Mouse (Mus musculus): ENCODE data around the gene Hoxd4. TPM values are rescaled to one million over a fixed set of nuclear protein-coding genes. Genes with fewer than 3 reads are reported as not detected.

Hoxd4 gene
- polyA plus RNA-seq, 1 experiment from 2014 or later, result 0.15 TPM

DNA sequence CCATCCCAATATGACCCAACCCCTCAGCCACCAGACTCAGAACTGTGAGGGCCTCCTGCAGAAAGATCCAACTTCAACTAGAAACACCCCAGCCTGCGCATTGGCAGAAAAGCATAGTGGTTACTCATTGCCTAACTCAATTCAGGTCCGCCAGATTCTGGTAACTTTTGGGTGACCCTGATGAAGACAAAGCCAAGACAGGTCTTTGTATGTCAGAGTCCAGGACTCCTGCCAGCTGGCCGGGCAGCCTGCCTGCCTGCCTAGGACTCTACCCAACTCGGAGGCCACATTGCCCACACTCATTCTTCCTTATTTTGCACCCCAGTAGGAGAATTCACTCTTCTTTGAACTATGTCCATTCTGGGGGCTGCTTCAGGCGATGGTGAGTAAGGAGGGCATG lies 14.8 kb downstream of the Hoxd4 start, which contains the start of gene Gm28230:
Gene Gm28230, plus strand, starts transcription at position 178 of the 400 bp plus-strand sequence.
- no peak within 1 kb of the TSS for H3K27ac ChIP-seq
- H3K9ac ChIP-seq, result no peak within 1 kb of the TSS
- peaks cover 9% of the 10 kb centered on the region for H3K4me1 ChIP-seq (replicated peaks)
- 13% methylated on average over 5 of the region's 5 CpGs for WGBS
- H3K4me2 ChIP-seq, result peak within 1 kb of the TSS; percentile 55
- no peak for ATAC-seq (replicated peaks; ENCODE audit: insufficient number of reproducible peaks, insufficient read depth, low FRiP score, low read depth)
- no peaks in the 10 kb centered on the region for H3K9me3 ChIP-seq (replicated peaks)
- H3K36me3 ChIP-seq, result no peaks in the 10 kb centered on the region
- H3K4me3 ChIP-seq, result peak within 1 kb of the TSS; percentile 35
- H3K27me3 ChIP-seq, result peaks cover 98% of the 10 kb centered on the region

DNA sequence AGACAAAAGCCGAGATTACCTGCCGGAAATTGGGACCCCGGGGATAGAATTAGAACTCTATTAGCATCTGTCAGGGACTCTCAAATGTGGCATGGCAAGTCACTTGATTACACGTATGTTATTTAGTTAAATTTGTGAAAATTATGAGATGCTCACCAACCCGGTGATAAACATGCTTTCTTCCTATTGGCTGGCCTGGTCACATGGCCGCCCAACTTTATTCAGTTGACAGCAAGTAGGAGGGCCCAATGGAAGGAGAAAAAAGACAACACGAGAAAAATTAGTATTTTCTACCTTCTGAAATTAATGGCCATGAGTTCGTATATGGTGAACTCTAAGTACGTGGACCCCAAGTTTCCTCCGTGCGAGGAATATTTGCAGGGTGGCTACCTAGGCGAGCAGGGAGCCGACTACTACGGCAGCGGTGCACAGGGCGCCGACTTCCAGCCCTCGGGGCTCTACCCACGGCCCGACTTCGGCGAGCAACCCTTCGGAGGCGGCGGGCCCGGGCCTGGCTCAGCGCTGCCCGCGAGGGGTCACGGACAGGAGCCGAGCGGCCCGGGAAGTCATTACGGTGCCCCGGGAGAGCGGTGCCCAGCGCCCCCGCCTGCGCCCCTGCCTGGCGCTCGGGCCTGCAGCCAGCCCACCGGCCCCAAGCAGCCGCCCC lies 15.4 kb downstream of the Hoxd4 start:
- ATAC-seq (replicated peaks; ENCODE audit: insufficient number of reproducible peaks, insufficient read depth, low FRiP score, low read depth), result no peak
- peak overlapping the region; percentile 35 for H3K4me3 ChIP-seq
- no peak overlapping the region for H3K9ac ChIP-seq
- peak overlapping the region; percentile 55 for H3K4me2 ChIP-seq
- WGBS, result 2% methylated on average over 43 of the region's 43 CpGs
- H3K4me1 ChIP-seq (replicated peaks), result peaks cover 9% of the 10 kb centered on the region
- H3K36me3 ChIP-seq, result no peaks in the 10 kb centered on the region
- H3K9me3 ChIP-seq (replicated peaks), result no peaks in the 10 kb centered on the region
- H3K27me3 ChIP-seq, result peaks cover 98% of the 10 kb centered on the region
- H3K27ac ChIP-seq, result no peak overlapping the region

DNA sequence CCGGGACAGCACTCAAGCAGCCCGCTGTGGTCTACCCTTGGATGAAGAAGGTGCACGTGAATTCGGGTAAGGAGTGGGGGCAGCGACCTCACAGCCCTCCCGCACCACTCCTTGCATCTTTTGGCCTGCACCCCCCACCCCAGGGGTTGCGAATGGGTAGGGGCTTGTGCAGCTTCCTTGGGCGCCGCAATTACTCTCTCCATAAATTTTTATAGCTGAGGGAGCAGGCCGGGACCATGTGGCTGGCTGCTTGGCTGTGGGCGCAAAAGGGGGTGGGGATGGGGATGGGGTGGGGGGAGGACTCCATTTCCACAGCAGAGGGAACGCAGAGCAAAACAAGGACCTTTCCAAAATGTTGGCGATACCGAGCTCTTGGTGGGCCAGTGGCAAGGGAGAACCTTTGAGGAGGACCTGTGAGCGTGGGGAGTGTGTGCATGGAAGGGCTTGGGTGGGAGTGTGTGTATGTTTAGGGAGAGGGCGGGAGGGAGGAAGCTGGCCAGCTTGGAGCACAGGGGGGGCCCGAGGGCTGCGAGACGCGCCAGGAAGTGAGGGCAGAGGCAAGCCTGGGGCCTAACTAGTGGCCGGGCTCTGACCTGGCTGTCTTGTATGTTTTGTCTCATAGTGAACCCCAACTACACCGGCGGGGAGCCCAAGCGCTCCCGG lies 16.0 kb downstream of the Hoxd4 start:
- WGBS, result 1% methylated on average over 25 of the region's 25 CpGs
- peaks cover 14% of the 10 kb centered on the region for H3K4me1 ChIP-seq (replicated peaks)

DNA sequence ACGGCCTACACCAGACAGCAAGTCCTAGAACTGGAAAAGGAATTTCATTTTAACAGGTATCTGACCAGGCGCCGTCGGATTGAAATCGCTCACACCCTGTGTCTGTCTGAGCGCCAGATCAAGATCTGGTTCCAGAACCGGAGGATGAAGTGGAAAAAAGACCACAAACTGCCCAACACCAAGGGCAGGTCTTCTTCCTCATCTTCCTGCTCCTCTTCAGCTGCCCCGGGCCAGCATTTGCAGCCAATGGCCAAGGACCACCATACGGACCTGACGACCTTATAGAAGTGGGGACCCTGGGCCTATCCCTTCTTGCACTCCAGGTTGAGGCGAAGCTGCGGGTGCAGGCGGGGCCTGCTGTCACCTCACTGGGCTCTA lies 16.6 kb downstream of the Hoxd4 start:
- H3K27ac ChIP-seq, result no peak overlapping the region
- no peaks in the 10 kb centered on the region for H3K9me3 ChIP-seq (replicated peaks)
- H3K27me3 ChIP-seq, result peaks cover 98% of the 10 kb centered on the region
- H3K4me3 ChIP-seq, result 0 out of 2 replicates have a peak overlapping the region, but pooled peaks have one; percentile 35
- no peak for ATAC-seq (replicated peaks; ENCODE audit: insufficient number of reproducible peaks, insufficient read depth, low FRiP score, low read depth)
- no peak overlapping the region for H3K4me2 ChIP-seq
- no peaks in the 10 kb centered on the region for H3K36me3 ChIP-seq
- peaks cover 16% of the 10 kb centered on the region for H3K4me1 ChIP-seq (replicated peaks)
- H3K9ac ChIP-seq, result no peak overlapping the region
- WGBS, result 19% methylated on average over 13 of the region's 13 CpGs

More for the DNA sequence above, 16.0 kb downstream of the Hoxd4 start:
- Histone ChIP-seq H3K9me3 (replicated peaks) (no peaks in the 10 kb centered on the region), H3K4me3 (peak overlapping the region; percentile 35), H3K9ac (no peak overlapping the region), H3K27me3 (peaks cover 98% of the 10 kb centered on the region), H3K36me3 (no peaks in the 10 kb centered on the region), H3K27ac (no peak overlapping the region), H3K4me2 (peak overlapping the region; percentile 55)
- no peak for ATAC-seq (replicated peaks; ENCODE audit: insufficient number of reproducible peaks, insufficient read depth, low FRiP score, low read depth)

DNA sequence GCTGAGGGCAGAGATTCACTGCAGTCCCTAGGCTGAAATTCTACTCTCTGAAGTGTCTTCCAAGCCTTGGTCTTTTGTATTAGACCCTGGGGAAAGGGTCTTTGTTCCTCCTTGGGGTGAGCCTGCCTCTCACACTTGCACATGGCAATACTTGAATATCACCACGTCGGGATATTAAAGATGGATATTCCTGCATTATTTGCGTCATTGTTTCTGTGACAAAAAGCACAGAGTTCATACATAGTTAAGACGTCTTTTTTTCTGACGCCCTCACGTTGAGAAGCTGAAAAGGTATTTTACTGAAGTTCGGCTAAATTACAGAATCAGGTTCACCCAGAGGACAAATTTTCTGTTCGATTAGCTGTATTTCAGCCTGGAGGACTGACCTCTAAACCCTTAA lies 18.6 kb downstream of the Hoxd4 start:
- no peaks in the 10 kb centered on the region for H3K9me3 ChIP-seq (replicated peaks)

DNA sequence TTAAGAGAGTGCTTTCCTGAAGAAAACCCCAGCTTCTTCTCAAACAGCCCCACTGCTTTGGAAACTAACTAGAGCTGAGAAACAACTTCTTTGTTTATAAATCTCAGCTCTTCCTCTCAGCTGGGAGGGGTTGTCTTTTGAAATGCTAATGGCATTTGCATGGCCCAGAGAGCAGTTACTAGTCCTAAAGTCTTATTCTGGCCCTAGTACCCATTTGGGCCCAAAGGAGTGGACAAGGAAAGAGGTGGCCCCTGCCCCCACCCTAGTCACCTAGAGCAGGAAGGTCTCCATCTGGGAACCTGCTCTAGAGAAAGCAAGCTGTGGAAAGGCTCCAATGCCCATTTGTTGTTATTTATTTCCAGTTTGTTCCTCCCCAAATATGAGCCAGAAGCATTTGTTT lies 19.3 kb downstream of the Hoxd4 start:
- H3K4me2 ChIP-seq, result no peak overlapping the region
- no peak for ATAC-seq (replicated peaks; ENCODE audit: insufficient number of reproducible peaks, insufficient read depth, low FRiP score, low read depth)
- no peak overlapping the region for H3K9ac ChIP-seq
- peaks cover 97% of the 10 kb centered on the region for H3K27me3 ChIP-seq
- H3K4me1 ChIP-seq (replicated peaks), result peaks cover 20% of the 10 kb centered on the region
- H3K27ac ChIP-seq, result no peak overlapping the region
- H3K4me3 ChIP-seq, result no peak overlapping the region
- no peaks in the 10 kb centered on the region for H3K36me3 ChIP-seq
- H3K9me3 ChIP-seq (replicated peaks), result no peaks in the 10 kb centered on the region

More for the DNA sequence above, 18.6 kb downstream of the Hoxd4 start:
- Histone ChIP-seq H3K27ac (no peak overlapping the region), H3K4me2 (no peak overlapping the region), H3K4me1 (replicated peaks) (peaks cover 16% of the 10 kb centered on the region), H3K9ac (no peak overlapping the region), H3K36me3 (no peaks in the 10 kb centered on the region), H3K4me3 (no peak overlapping the region), H3K27me3 (peaks cover 97% of the 10 kb centered on the region)
- WGBS, result 17% methylated on average over 8 of the region's 8 CpGs
- ATAC-seq (replicated peaks; ENCODE audit: insufficient number of reproducible peaks, insufficient read depth, low FRiP score, low read depth), result no peak

DNA sequence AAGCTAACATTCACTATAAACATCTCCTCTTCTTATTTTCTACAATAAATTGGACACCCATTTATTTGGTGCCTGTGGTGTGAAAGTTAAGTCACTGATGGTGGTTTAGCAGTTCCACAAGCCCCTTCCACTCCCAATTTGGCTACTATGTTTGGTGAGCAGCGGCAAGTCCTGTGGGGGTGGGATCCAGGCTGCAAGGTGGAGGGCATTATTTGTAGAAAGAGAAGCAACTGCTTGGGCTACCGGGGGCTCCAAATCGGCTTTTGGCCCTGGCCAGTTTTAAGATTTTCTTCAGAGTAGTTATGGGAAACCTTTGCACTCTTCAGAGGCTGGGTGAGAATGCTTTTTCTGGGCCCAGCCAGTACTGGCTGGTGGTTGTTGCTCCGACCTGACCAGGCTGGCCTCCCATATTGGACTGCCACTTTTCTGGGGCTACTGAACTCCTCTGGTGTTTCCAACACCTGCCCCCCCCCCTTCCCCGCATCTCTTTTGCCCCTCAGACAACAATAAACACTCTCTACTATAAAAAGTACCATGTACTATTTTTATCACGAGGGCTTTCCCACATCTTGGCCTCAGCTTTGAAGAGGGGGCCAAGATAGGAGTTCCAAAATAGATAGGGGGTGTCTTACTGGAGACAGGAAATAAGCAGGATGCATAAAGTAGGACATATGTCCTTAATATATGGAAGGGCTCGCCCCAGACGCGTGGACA lies 20.2 kb downstream of the Hoxd4 start:
- H3K4me1 ChIP-seq (replicated peaks), result peaks cover 23% of the 10 kb centered on the region
- H3K4me2 ChIP-seq, result no peak overlapping the region
- no peak for ATAC-seq (replicated peaks; ENCODE audit: insufficient number of reproducible peaks, insufficient read depth, low FRiP score, low read depth)
- peaks cover 97% of the 10 kb centered on the region for H3K27me3 ChIP-seq
- 9% methylated on average over 9 of the region's 9 CpGs for WGBS
- H3K9ac ChIP-seq, result no peak overlapping the region
- no peak overlapping the region for H3K4me3 ChIP-seq
- no peaks in the 10 kb centered on the region for H3K9me3 ChIP-seq (replicated peaks)
- H3K27ac ChIP-seq, result no peak overlapping the region
- H3K36me3 ChIP-seq, result no peaks in the 10 kb centered on the region

DNA sequence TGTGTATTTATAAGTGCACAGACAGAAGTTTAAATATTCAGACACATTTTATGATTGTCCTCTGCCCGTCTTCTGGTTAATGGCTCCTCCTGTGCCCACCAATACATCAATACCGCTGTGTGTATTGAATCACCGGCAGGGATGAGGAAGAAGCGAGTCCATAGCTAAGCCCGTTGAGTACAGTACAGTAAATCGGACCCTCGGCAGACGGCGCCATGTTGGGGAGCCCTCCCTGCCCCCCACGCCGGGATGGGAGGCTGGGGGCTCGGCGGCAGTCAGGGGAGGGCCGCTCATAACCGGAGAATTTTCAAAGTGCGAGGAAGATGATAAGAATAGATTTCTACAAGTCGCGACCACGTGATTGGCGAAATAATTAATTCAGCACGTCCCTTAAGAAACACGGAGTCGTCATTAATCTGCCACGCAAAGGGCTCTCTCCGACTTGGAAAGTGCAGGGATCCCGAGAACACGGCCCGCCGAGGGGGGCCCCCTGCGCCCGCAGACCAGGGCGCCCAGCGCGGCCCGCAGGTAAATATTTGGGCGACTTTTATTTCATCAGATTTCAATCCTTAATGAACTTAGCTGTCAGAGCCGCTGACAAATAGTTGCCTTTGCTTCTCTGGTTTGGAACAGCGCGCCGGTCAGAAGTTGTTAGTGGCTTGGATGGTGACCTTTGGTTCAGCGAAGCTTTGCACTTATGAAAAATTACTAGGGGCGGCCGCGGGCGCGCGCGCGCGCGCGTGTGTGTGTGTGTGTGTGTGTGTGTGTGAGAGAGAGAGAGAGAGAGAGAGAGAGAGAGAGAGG lies 21.0 kb downstream of the Hoxd4 start:
- peaks cover 97% of the 10 kb centered on the region for H3K27me3 ChIP-seq
- H3K4me2 ChIP-seq, result peak overlapping the region; percentile 36; the same call in 1 of the 2 replicates
- H3K9ac ChIP-seq, result no peak overlapping the region
- ATAC-seq (replicated peaks; ENCODE audit: insufficient number of reproducible peaks, insufficient read depth, low FRiP score, low read depth), result no peak
- no peaks in the 10 kb centered on the region for H3K9me3 ChIP-seq (replicated peaks)
- 1% methylated on average over 52 of the region's 52 CpGs for WGBS
- peaks cover 16% of the 10 kb centered on the region for H3K4me1 ChIP-seq (replicated peaks)
- peak overlapping the region; percentile 22 for H3K4me3 ChIP-seq
- H3K27ac ChIP-seq, result no peak overlapping the region
- H3K36me3 ChIP-seq, result no peaks in the 10 kb centered on the region

DNA sequence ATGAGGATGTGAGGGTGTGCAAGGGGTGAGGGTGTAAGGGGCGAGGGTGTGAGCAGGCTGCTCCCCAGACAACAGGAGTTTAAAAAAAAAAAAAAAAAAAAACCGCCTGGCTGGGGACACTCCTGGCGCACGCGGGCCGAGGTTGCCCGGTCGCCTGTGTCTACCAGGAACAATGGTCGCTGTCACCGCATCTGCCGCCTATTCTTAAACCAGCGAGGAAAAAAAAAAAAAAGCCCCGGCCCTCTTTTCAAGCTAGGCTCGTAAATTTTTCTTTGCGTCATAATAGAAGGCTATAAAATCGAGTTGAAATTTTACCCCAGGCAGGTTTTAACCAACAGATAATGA lies 21.6 kb downstream of the Hoxd4 start:
- Histone ChIP-seq H3K4me1 (replicated peaks) (peaks cover 16% of the 10 kb centered on the region), H3K9ac (no peak overlapping the region), H3K4me3 (no peak overlapping the region), H3K36me3 (no peaks in the 10 kb centered on the region), H3K9me3 (replicated peaks) (no peaks in the 10 kb centered on the region), H3K4me2 (no peak overlapping the region; the same call in 1 of the 2 replicates), H3K27ac (no peak overlapping the region), H3K27me3 (peaks cover 97% of the 10 kb centered on the region)
- WGBS, result 3% methylated on average over 10 of the region's 16 CpGs
- no peak for ATAC-seq (replicated peaks; ENCODE audit: insufficient number of reproducible peaks, insufficient read depth, low FRiP score, low read depth)

DNA sequence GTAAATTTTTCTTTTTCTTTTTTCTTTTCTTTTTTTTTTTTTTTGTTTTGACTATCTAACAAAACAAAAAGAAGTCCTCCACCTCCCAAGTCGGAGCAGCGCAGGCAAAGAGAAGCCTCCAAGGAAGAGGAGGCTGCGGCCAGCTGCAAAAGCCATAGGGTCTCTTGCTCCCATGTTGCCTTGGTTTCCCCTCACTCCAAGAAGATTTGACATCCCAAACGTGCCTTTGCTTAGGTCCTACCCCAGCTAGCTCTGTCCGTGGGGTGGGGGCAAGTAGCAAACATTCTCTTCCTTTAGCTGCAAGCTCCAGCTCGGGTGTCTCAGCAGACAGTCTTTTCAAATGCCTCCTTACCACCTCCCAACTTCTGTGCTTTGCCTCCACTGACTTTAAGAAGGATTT lies 22.0 kb downstream of the Hoxd4 start:
- no peak for ATAC-seq (replicated peaks; ENCODE audit: insufficient number of reproducible peaks, insufficient read depth, low FRiP score, low read depth)
- peaks cover 97% of the 10 kb centered on the region for H3K27me3 ChIP-seq
- H3K27ac ChIP-seq, result no peak overlapping the region
- WGBS, result 3% methylated on average over 6 of the region's 6 CpGs
- peaks cover 16% of the 10 kb centered on the region for H3K4me1 ChIP-seq (replicated peaks)
- H3K9me3 ChIP-seq (replicated peaks), result no peaks in the 10 kb centered on the region
- H3K9ac ChIP-seq, result no peak overlapping the region
- H3K4me2 ChIP-seq, result no peak overlapping the region
- no peaks in the 10 kb centered on the region for H3K36me3 ChIP-seq
- no peak overlapping the region for H3K4me3 ChIP-seq

DNA sequence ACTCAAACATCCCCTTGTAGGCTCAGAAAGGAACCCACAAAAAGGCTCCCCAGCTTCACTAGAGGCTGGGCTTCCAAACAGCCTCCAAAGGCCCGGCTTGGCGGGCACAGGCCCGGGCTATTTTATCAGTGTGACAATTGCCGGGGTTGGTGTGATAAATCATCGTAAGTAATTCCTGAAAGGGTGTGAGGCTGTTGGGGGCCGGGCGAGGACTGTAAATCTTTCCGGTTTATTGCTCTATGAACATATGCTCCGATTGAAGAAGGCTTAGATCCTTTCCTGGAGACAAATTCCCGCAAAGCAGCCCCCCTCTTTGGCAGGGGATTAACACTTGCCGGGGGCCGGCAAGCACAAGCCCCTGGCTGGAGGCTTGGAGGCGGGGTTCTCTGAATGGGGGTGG lies 22.7 kb downstream of the Hoxd4 start:
- Histone ChIP-seq H3K4me1 (replicated peaks) (peaks cover 16% of the 10 kb centered on the region), H3K4me2 (no peak overlapping the region), H3K4me3 (no peak overlapping the region), H3K36me3 (no peaks in the 10 kb centered on the region), H3K27ac (no peak overlapping the region), H3K9me3 (replicated peaks) (no peaks in the 10 kb centered on the region), H3K27me3 (peaks cover 97% of the 10 kb centered on the region), H3K9ac (no peak overlapping the region)
- 6% methylated on average over 13 of the region's 13 CpGs for WGBS
- ATAC-seq (replicated peaks; ENCODE audit: insufficient number of reproducible peaks, insufficient read depth, low FRiP score, low read depth), result no peak
